Mouse (Mus musculus) liver, postnatal 0 days (tissue): Measurements from ENCODE around the gene Cdh12.

Experiments
- CTCF ChIP-seq: sonication (generic); IDR thresholded peaks from 2 replicates; pipeline ENCODE4 v1.5.1; 2016; ENCODE audit warnings: antibody characterized with exemption, low read depth
- EP300 ChIP-seq: IDR thresholded peaks from 2 replicates; pipeline ENCODE4 v1.6.1; 2016; ENCODE audit warnings: antibody characterized with exemption, low read depth, mild to moderate bottlenecking

DNA sequence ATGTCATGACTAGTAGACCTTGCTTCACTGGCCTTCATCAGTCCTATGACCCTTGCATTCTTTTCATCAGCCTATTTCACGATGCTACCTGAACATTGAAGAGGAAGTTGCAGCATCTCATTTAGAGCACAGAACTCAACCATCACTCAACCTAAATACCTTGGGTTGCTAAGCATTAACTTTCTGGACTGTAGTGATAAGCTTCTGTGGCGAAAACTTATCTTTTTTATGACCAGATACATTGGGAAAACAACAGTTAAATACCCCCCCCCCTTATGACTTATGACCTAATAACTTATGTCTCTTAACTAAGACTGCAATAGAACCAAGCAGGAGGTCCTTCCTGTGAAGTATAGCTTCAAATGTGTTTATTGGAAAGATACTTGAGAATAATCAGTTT lies 620.2 kb downstream of the Cdh12 start:
- TF ChIP-seq CTCF: no peak
- TF ChIP-seq EP300: no peak
